Mouse (Mus musculus) lung, postnatal 0 days (tissue): ENCODE measurements around the gene Fam71f1.

Experiments used
- CTCF ChIP-seq: IDR thresholded peaks from 2 replicates; pipeline ENCODE4 v1.5.1; 2016; ENCODE audit warnings: antibody characterized with exemption, mild to moderate bottlenecking
- EP300 ChIP-seq: IDR thresholded peaks from 2 replicates; pipeline ENCODE4 v1.6.1; 2016; ENCODE audit warnings: antibody characterized with exemption, mild to moderate bottlenecking, control low read depth

DNA sequence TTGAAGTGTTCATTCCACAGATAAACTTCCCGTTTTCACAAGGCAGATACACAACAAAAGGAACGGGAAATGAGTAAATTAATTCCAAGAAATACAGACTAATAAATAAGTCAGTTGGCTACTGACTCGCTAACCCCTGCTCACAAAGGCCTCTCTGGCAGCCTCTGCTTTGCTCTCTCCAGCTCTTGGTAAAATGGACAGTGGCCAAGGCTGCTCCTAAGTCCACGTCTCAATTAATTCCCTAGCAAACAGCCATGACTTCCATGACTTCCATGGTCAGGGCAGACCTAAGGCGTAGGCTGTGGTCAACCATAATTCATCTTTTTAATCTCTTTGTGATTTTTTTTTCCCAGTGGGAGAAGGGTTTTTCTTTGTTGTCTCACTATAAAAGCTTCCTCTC, 31.0 kb upstream of the Fam71f1 start:
- no peak for TF ChIP-seq CTCF
- TF ChIP-seq EP300: no peak
